Mouse (Mus musculus): ENCODE measurements at regions not wholly inside any gene's neighbourhood (a gene's known extent, or its start where the extent isn't known, plus 50 kb on each side); places are given as distances from the start of the nearest gene placed in this dataset.

GRCm38 (mm10) chr4:67861801-67862200 is 1034.4 kb downstream of the Tlr4 start:
- Histone ChIP-seq H3K9me3 (ENCODE audit: control insufficient read depth, low read length) (no peaks in the 10 kb centered on the region), H3K27me3 (ENCODE audit: control insufficient read depth, insufficient read depth, low read length) (no peaks in the 10 kb centered on the region), H3K4me3 (ENCODE audit: low read depth, low read length) (no peak overlapping the region), H3K4me1 (ENCODE audit: control insufficient read depth, insufficient read depth, low read length) (no peaks in the 10 kb centered on the region), H3K27ac (ENCODE audit: low read depth, low read length) (no peak overlapping the region), H3K36me3 (ENCODE audit: control insufficient read depth, insufficient read depth, low read length) (no peaks in the 10 kb centered on the region), H3K9ac (ENCODE audit: low read length) (no peak overlapping the region), H3K4me2 (ENCODE audit: low read depth) (no peak overlapping the region)
- ATAC-seq (ENCODE audit: insufficient read depth, low FRiP score, low TSS enrichment) (no peak), DNase-seq (ENCODE audit: low spot score) (no peak)
- WGBS: 73% methylated on average over 1 of the region's 1 CpGs

- Histone ChIP-seq H3K27me3 (ENCODE audit: control insufficient read depth, insufficient read depth, low read length) (no peaks in the 10 kb centered on the region), H3K4me3 (ENCODE audit: low read depth, low read length) (no peak overlapping the region), H3K4me2 (ENCODE audit: low read depth) (no peak overlapping the region), H3K36me3 (ENCODE audit: control insufficient read depth, insufficient read depth, low read length) (no peaks in the 10 kb centered on the region), H3K9ac (ENCODE audit: low read length) (no peak overlapping the region), H3K9me3 (ENCODE audit: control insufficient read depth, low read length) (no peaks in the 10 kb centered on the region), H3K27ac (ENCODE audit: low read depth, low read length) (no peak overlapping the region), H3K4me1 (ENCODE audit: control insufficient read depth, insufficient read depth, low read length) (no peaks in the 10 kb centered on the region)
- no peak for DNase-seq (ENCODE audit: low spot score)
- ATAC-seq (ENCODE audit: insufficient read depth, low FRiP score, low TSS enrichment): no peak
- 86% methylated on average over 4 of the region's 4 CpGs for WGBS
Measured at GRCm38 (mm10) chr4:67853001-67853400, 1025.6 kb downstream of the Tlr4 start.

GRCm38 (mm10) chr4:67833397-67833796 is 1006.0 kb downstream of the Tlr4 start:
- DNase-seq (ENCODE audit: low spot score) (no peak), ATAC-seq (ENCODE audit: insufficient read depth, low FRiP score, low TSS enrichment) (no peak)
- no peak overlapping the region for H3K4me2 ChIP-seq (ENCODE audit: low read depth)
- no peaks in the 10 kb centered on the region for H3K36me3 ChIP-seq (ENCODE audit: control insufficient read depth, insufficient read depth, low read length)
- no peaks in the 10 kb centered on the region for H3K27me3 ChIP-seq (ENCODE audit: control insufficient read depth, insufficient read depth, low read length)
- H3K27ac ChIP-seq (ENCODE audit: low read depth, low read length): no peak overlapping the region
- no peaks in the 10 kb centered on the region for H3K4me1 ChIP-seq (ENCODE audit: control insufficient read depth, insufficient read depth, low read length)
- H3K9me3 ChIP-seq (ENCODE audit: control insufficient read depth, low read length): no peaks in the 10 kb centered on the region
- WGBS: 85% methylated on average over 4 of the region's 4 CpGs
- no peak overlapping the region for H3K4me3 ChIP-seq (ENCODE audit: low read depth, low read length)
- H3K9ac ChIP-seq (ENCODE audit: low read length): no peak overlapping the region

- Histone ChIP-seq H3K27ac (ENCODE audit: low read depth, low read length) (no peak overlapping the region), H3K4me1 (ENCODE audit: control insufficient read depth, insufficient read depth, low read length) (no peaks in the 10 kb centered on the region), H3K36me3 (ENCODE audit: control insufficient read depth, insufficient read depth, low read length) (no peaks in the 10 kb centered on the region), H3K4me2 (ENCODE audit: low read depth) (no peak overlapping the region), H3K9ac (ENCODE audit: low read length) (no peak overlapping the region), H3K4me3 (ENCODE audit: low read depth, low read length) (no peak overlapping the region), H3K9me3 (ENCODE audit: control insufficient read depth, low read length) (no peaks in the 10 kb centered on the region), H3K27me3 (ENCODE audit: control insufficient read depth, insufficient read depth, low read length) (no peaks in the 10 kb centered on the region)
- 33% methylated on average over 1 of the region's 1 CpGs for WGBS
- DNase-seq (ENCODE audit: low spot score) (no peak), ATAC-seq (ENCODE audit: insufficient read depth, low FRiP score, low TSS enrichment) (no peak)
Measured at GRCm38 (mm10) chr4:67825484-67825883, 998.1 kb downstream of the Tlr4 start.

- no peak for ATAC-seq (ENCODE audit: insufficient read depth, low FRiP score, low TSS enrichment)
- Histone ChIP-seq H3K9me3 (ENCODE audit: control insufficient read depth, low read length) (no peaks in the 10 kb centered on the region), H3K4me2 (ENCODE audit: low read depth) (no peak overlapping the region), H3K4me3 (ENCODE audit: low read depth, low read length) (no peak overlapping the region), H3K27me3 (ENCODE audit: control insufficient read depth, insufficient read depth, low read length) (no peaks in the 10 kb centered on the region), H3K36me3 (ENCODE audit: control insufficient read depth, insufficient read depth, low read length) (no peaks in the 10 kb centered on the region), H3K27ac (ENCODE audit: low read depth, low read length) (no peak overlapping the region), H3K9ac (ENCODE audit: low read length) (no peak overlapping the region), H3K4me1 (ENCODE audit: control insufficient read depth, insufficient read depth, low read length) (no peaks in the 10 kb centered on the region)
- WGBS: 52% methylated on average over 1 of the region's 1 CpGs
- no peak for DNase-seq (ENCODE audit: low spot score)
Measured at GRCm38 (mm10) chr4:67796050-67796449, 968.7 kb downstream of the Tlr4 start.

All from neural tube, embryonic 11.5 days (tissue).